Mouse (Mus musculus) embryonic fibroblast, embryonic 13.5 days (primary cell): Measurements from ENCODE around the gene Tshz2. TPM values are rescaled to one million over a fixed set of nuclear protein-coding genes. Genes with fewer than 3 reads are reported as not detected.
A peak's percentile ranks its signal among the peaks of the same experiment; 100 is the strongest.

Experiments
- H3K27ac ChIP-seq: 2 replicates; pipeline ENCODE4 v1.5.1; 2012; ENCODE audit warnings: low read length, control low read depth, inconsistent platforms; ENCODE audit not compliant: insufficient read depth
- H3K4me1 ChIP-seq: 2 replicates; pipeline ENCODE4 v1.6.1; 2011; ENCODE audit warnings: low read length; ENCODE audit not compliant: control insufficient read depth, insufficient read depth
- H3K4me3 ChIP-seq: 2 replicates; pipeline ENCODE4 v1.5.1; 2011; ENCODE audit warnings: mild to moderate bottlenecking, control low read depth, low read length; ENCODE audit not compliant: insufficient read depth
- CTCF ChIP-seq: IDR thresholded peaks from 2 replicates; pipeline ENCODE4 v1.5.1; 2011; ENCODE audit warnings: mild to moderate bottlenecking, control low read depth, low read length, moderate library complexity, borderline replicate concordance; ENCODE audit not compliant: insufficient read depth
- POLR2A ChIP-seq: IDR thresholded peaks from 2 replicates; pipeline ENCODE4 v1.6.1; 2011; ENCODE audit warnings: low read depth, mild to moderate bottlenecking, control low read depth, low read length, moderate library complexity
- polyA plus RNA-seq: library from polyadenylated mRNA; stranded (reverse); fragments of >200 nt; gene quantifications from 2 replicates; pipeline ENCODE4 v1.2.4, GENCODE M21; 2011; ENCODE audit warnings: low read depth; ENCODE audit not compliant: missing spikeins, insufficient read length

Gene Tshz2
- polyA plus RNA-seq, 1 experiment: 10.7 TPM

GRCm38 (mm10) chr2:170103341-170103740 lies 470.5 kb downstream of the Tshz2 start:
- H3K4me1 ChIP-seq: no peaks in the 10 kb centered on the region
- no peak overlapping the region for H3K27ac ChIP-seq
- TF ChIP-seq CTCF (no peak), POLR2A (no peak)
- no peak overlapping the region for H3K4me3 ChIP-seq

GRCm38 (mm10) chr2:170103852-170104251 lies 471.0 kb downstream of the Tshz2 start:
- TF ChIP-seq CTCF: peak; percentile 84; the same call in 1 of the 2 replicates
- TF ChIP-seq POLR2A: no peak
- H3K4me1 ChIP-seq: no peaks in the 10 kb centered on the region
- H3K4me3 ChIP-seq: no peak overlapping the region
- H3K27ac ChIP-seq: no peak overlapping the region

- no peak for TF ChIP-seq CTCF
- TF ChIP-seq POLR2A: no peak
These were observed 471.6 kb downstream of the Tshz2 start for GRCm38 (mm10) chr2:170104396-170104795.

GRCm38 (mm10) chr2:170106000-170106399 lies 473.2 kb downstream of the Tshz2 start:
- Histone ChIP-seq H3K4me1 (no peaks in the 10 kb centered on the region), H3K27ac (no peak overlapping the region), H3K4me3 (no peak overlapping the region)
- TF ChIP-seq CTCF: no peak
- TF ChIP-seq POLR2A: no peak

More at GRCm38 (mm10) chr2:170104396-170104795, 471.6 kb downstream of the Tshz2 start:
- H3K27ac ChIP-seq: no peak overlapping the region
- no peaks in the 10 kb centered on the region for H3K4me1 ChIP-seq
- H3K4me3 ChIP-seq: no peak overlapping the region

GRCm38 (mm10) chr2:170107791-170108190 lies 475.0 kb downstream of the Tshz2 start:
- TF ChIP-seq CTCF (no peak), POLR2A (no peak)
- Histone ChIP-seq H3K27ac (no peak overlapping the region), H3K4me1 (no peaks in the 10 kb centered on the region), H3K4me3 (no peak overlapping the region)

GRCm38 (mm10) chr2:170109528-170109927 lies 476.7 kb downstream of the Tshz2 start:
- Histone ChIP-seq H3K27ac (no peak overlapping the region), H3K4me3 (no peak overlapping the region), H3K4me1 (no peaks in the 10 kb centered on the region)
- TF ChIP-seq CTCF: no peak
- no peak for TF ChIP-seq POLR2A

- TF ChIP-seq CTCF (no peak), POLR2A (no peak)
- H3K4me3 ChIP-seq: no peak overlapping the region
- H3K27ac ChIP-seq: no peak overlapping the region
- no peaks in the 10 kb centered on the region for H3K4me1 ChIP-seq
These were observed 477.5 kb downstream of the Tshz2 start for GRCm38 (mm10) chr2:170110306-170110705.

- no peak overlapping the region for H3K4me3 ChIP-seq
- H3K4me1 ChIP-seq: no peaks in the 10 kb centered on the region
- no peak overlapping the region for H3K27ac ChIP-seq
- TF ChIP-seq CTCF (no peak), POLR2A (no peak)
These were observed 484.0 kb downstream of the Tshz2 start for GRCm38 (mm10) chr2:170116704-170117281.

- H3K4me1 ChIP-seq: no peaks in the 10 kb centered on the region
- no peak overlapping the region for H3K4me3 ChIP-seq
- TF ChIP-seq CTCF (no peak), POLR2A (no peak)
- no peak overlapping the region for H3K27ac ChIP-seq
These were observed 487.6 kb downstream of the Tshz2 start for GRCm38 (mm10) chr2:170120139-170121027.

Other genes starting within 250 kb of the Tshz2 start
- gene Gm11011, start 45.3 kb upstream of the Tshz2 start, polyA plus RNA-seq: not detected in 2 replicates